Mouse (Mus musculus) G1E (cell line): ENCODE measurements around the gene Flvcr1.

Experiments
- CTCF ChIP-seq: IDR thresholded peaks from 2 replicates; pipeline ENCODE4 v1.5.1; 2012; ENCODE audit warnings: low read depth, low read length, inconsistent platforms, mixed read lengths
- GATA1 ChIP-seq: IDR thresholded peaks from 2 replicates; pipeline ENCODE4 v1.6.1; 2012; ENCODE audit warnings: borderline replicate concordance, low read length, inconsistent platforms, mixed read lengths

- TF ChIP-seq CTCF (no peak), GATA1 (no peak)
These were observed 67.1 kb downstream of the Flvcr1 start for GRCm38 (mm10) chr1:190958821-190959220.
